ENCODE assay signal across 7 mouse cellular contexts in the genomic region with DNA sequence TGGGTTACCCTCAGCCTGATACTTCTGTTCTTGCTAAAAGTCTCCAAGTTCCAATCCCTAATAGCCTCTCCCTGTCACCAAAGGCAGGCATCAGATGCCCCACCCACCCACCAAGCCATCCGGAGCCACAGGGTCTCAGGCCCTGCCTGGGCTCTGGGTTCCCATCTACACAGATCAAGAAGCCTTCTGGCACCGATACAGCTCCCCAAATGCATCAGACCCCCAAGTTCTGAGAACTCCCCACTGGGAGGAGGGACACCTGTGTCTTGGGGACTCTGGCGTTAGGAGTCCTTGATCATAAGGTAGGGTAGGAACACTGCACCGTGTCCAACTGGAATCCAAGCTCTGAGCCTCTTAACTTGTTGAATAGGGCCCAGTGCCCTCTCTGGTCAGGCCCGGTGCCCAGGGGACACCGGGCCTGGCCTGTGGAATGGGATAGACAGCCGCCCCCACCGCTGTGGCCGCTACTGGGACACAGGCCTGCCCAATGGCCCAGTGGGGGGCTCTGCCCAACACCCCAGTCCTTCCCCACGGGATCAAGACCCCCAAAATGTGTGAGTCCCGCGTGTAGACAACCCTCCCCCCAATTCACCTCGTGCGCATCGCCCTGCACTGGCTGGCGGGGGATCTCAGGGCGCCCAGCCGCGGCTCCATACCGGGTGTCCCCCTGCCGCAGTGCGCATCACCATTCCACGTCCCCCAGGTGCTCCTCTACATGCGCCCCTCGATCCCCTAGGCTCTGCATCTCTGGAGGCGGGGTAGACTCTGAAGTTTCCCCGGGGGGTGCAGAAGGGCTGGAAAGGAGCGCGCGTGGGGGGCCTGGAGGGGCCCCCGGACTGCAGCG. TPM values are rescaled to one million over a fixed set of nuclear protein-coding genes. Genes with fewer than 3 reads are reported as not detected.
DNase-seq lines count a peak whose midpoint lies in the region; ATAC-seq and TF ChIP-seq lines count a peak whose summit lies in the region.

No protein-coding gene starts in this region.

- peak overlapping the region; percentile 85 for H3K27ac ChIP-seq in layer of hippocampus, adult 2 months
- H3K27ac ChIP-seq in forebrain, embryonic 12.5 days = no peak overlapping the region
- peak overlapping the region; percentile 66 for H3K27ac ChIP-seq in limb, embryonic 10.5 days
- H3K27ac ChIP-seq in olfactory bulb, adult 2 months (ENCODE audit: insufficient read depth, low read depth, low read length) = no peak overlapping the region

- H3K4me3 ChIP-seq in layer of hippocampus, adult 2 months = peak overlapping the region; percentile 60
- H3K4me3 ChIP-seq in forebrain, embryonic 12.5 days (replicated peaks) = peak overlapping the region; percentile 47
- H3K4me3 ChIP-seq in limb, embryonic 10.5 days = peak overlapping the region; percentile 62
- H3K4me3 ChIP-seq in olfactory bulb, adult 2 months (ENCODE audit: insufficient read depth, low read depth, low read length) = peak overlapping the region; percentile 49

- H3K9ac ChIP-seq in forebrain, embryonic 12.5 days = peak overlapping the region; percentile 61

- DNase-seq in layer of hippocampus, adult 2 months (ENCODE audit: low spot score in 2 of 2) = no peak
- DNase-seq in layer of hippocampus, postnatal 10 days (ENCODE audit: low spot score in 2 of 2) = no peak
- no peak for DNase-seq in limb, embryonic 10.5 days (ENCODE audit: low spot score)
- DNase-seq in urinary bladder, postnatal 14 days (ENCODE audit: low spot score) = no peak
- DNase-seq in embryo, embryonic 10.5 days (ENCODE audit: low spot score) = no peak

- H3K36me3 ChIP-seq in forebrain, embryonic 12.5 days (replicated peaks) = no peaks in the 10 kb centered on the region
- no peaks in the 10 kb centered on the region for H3K36me3 ChIP-seq in limb, embryonic 10.5 days

- no peaks in the 10 kb centered on the region for H3K9me3 ChIP-seq in forebrain, embryonic 12.5 days
- H3K9me3 ChIP-seq in limb, embryonic 10.5 days (replicated peaks) = no peaks in the 10 kb centered on the region

- H3K4me2 ChIP-seq in forebrain, embryonic 12.5 days = peak overlapping the region; percentile 84

- no peak for TF ChIP-seq POLR2A in olfactory bulb, adult 2 months (IDR thresholded peaks at IDR 0.05; ENCODE audit: insufficient read depth, low read depth, low read length)

- ATAC-seq in forebrain, embryonic 12.5 days (ENCODE audit: low FRiP score) = no peak

- 11% methylated on average over 26 of the region's 32 CpGs for WGBS in forebrain, embryonic 12.5 days
- 12% methylated on average over 32 of the region's 32 CpGs for WGBS in limb, embryonic 10.5 days
- WGBS in olfactory bulb, adult 2 months = 7% methylated on average over 32 of the region's 32 CpGs

- TF ChIP-seq CTCF in layer of hippocampus, adult 2 months (conservative IDR thresholded peaks at IDR 0.05) = no peak
- TF ChIP-seq CTCF in olfactory bulb, adult 2 months (IDR thresholded peaks at IDR 0.05; ENCODE audit: insufficient read depth, low read depth, low read length) = no peak

- H3K4me1 ChIP-seq in forebrain, embryonic 12.5 days = peaks cover 11% of the 10 kb centered on the region
- peaks cover 22% of the 10 kb centered on the region for H3K4me1 ChIP-seq in limb, embryonic 10.5 days
- H3K4me1 ChIP-seq in olfactory bulb, adult 2 months (ENCODE audit: control insufficient read depth, insufficient read depth, low read length) = peaks cover 36% of the 10 kb centered on the region

- peaks cover 56% of the 10 kb centered on the region for H3K27me3 ChIP-seq in forebrain, embryonic 12.5 days
- H3K27me3 ChIP-seq in limb, embryonic 10.5 days (ENCODE audit: low read depth, poor library complexity, severe bottlenecking) = peaks cover 73% of the 10 kb centered on the region

RNA-seq across cellular contexts. Expression of a gene that starts 0.5 kb away (rescaled TPM):
- total RNA-seq in layer of hippocampus, adult 2 months (2021) = 10 to 100 TPM; 49.4 to 54.3 TPM
- total RNA-seq in layer of hippocampus, postnatal 10 days (2021) = 10 to 100 TPM; 20.4 to 25.9 TPM
- polyA plus RNA-seq in forebrain, embryonic 12.5 days (2016; fragmentation: Nextera tagmentation; extraction: Ambion mirVana) = 1.5 and 1.7 TPM in 2 replicates
- 0.44 and 0.60 TPM in 2 replicates for polyA plus RNA-seq in limb, embryonic 10.5 days (2016; fragmentation: Nextera tagmentation; extraction: Ambion mirVana)
- polyA plus RNA-seq in olfactory bulb, adult 2 months (2012; ENCODE audit: insufficient read depth, insufficient read length, low replicate concordance, missing spikeins) = not detected in 2 replicates

RNA-seq across cellular contexts. Expression of a gene that starts 11.7 kb away (rescaled TPM):
- total RNA-seq in layer of hippocampus, adult 2 months (2021) = 10 to 100 TPM; 51.6 to 53.3 TPM
- total RNA-seq in layer of hippocampus, postnatal 10 days (2021) = 10 to 100 TPM; 52.3 to 54.0 TPM
- polyA plus RNA-seq in forebrain, embryonic 12.5 days (2016; fragmentation: Nextera tagmentation; extraction: Ambion mirVana) = 274 and 289 TPM in 2 replicates
- 358 and 440 TPM in 2 replicates for polyA plus RNA-seq in limb, embryonic 10.5 days (2016; fragmentation: Nextera tagmentation; extraction: Ambion mirVana)
- not detected in 2 replicates for polyA plus RNA-seq in olfactory bulb, adult 2 months (2012; ENCODE audit: insufficient read depth, insufficient read length, low replicate concordance, missing spikeins)

RNA-seq across cellular contexts. Expression of a gene that starts 11.8 kb away (rescaled TPM):
- 10 to 100 TPM; 61.2 to 63.2 TPM for total RNA-seq in layer of hippocampus, adult 2 months (2021)
- total RNA-seq in layer of hippocampus, postnatal 10 days (2021) = 10 to 100 TPM; 80.4 to 97.8 TPM
- 43.3 and 44.0 TPM in 2 replicates for polyA plus RNA-seq in forebrain, embryonic 12.5 days (2016; fragmentation: Nextera tagmentation; extraction: Ambion mirVana)
- polyA plus RNA-seq in limb, embryonic 10.5 days (2016; fragmentation: Nextera tagmentation; extraction: Ambion mirVana) = 44.9 and 48.5 TPM in 2 replicates
- not detected in 2 replicates for polyA plus RNA-seq in olfactory bulb, adult 2 months (2012; ENCODE audit: insufficient read depth, insufficient read length, low replicate concordance, missing spikeins)

RNA-seq across cellular contexts. Expression of a gene that starts 16.9 kb away (rescaled TPM):
- total RNA-seq in layer of hippocampus, adult 2 months (2021) = 100 to 1,000 TPM; 478 to 493 TPM
- 100 to 1,000 TPM; 399 to 419 TPM for total RNA-seq in layer of hippocampus, postnatal 10 days (2021)
- 1,463 and 1,490 TPM in 2 replicates for polyA plus RNA-seq in forebrain, embryonic 12.5 days (2016; fragmentation: Nextera tagmentation; extraction: Ambion mirVana)
- 2,414 and 2,486 TPM in 2 replicates for polyA plus RNA-seq in limb, embryonic 10.5 days (2016; fragmentation: Nextera tagmentation; extraction: Ambion mirVana)
- 801 TPM in 1 of 2 replicates, not detected in the other for polyA plus RNA-seq in olfactory bulb, adult 2 months (2012; ENCODE audit: insufficient read depth, insufficient read length, low replicate concordance, missing spikeins)

RNA-seq across cellular contexts. Expression of a gene that starts 28.3 kb away (rescaled TPM):
- total RNA-seq in layer of hippocampus, adult 2 months (2021) = under 1 TPM; 0.46 to 0.56 TPM
- total RNA-seq in layer of hippocampus, postnatal 10 days (2021) = under 1 TPM; 0.11 to 0.16 TPM
- polyA plus RNA-seq in forebrain, embryonic 12.5 days (2016; fragmentation: Nextera tagmentation; extraction: Ambion mirVana) = 0.06 and 0.08 TPM in 2 replicates
- polyA plus RNA-seq in limb, embryonic 10.5 days (2016; fragmentation: Nextera tagmentation; extraction: Ambion mirVana) = 0.04 TPM in 2 replicates
- polyA plus RNA-seq in olfactory bulb, adult 2 months (2012; ENCODE audit: insufficient read depth, insufficient read length, low replicate concordance, missing spikeins) = not detected in 2 replicates

Comparison
In these comparisons a context has a peak if more than half of its experiments do, and no peak if none do; other contexts are left out.
1. H3K27ac ChIP-seq: peak in layer of hippocampus, adult 2 months (single experiment) and limb, embryonic 10.5 days (single experiment); none in forebrain, embryonic 12.5 days (single experiment) and olfactory bulb, adult 2 months (single experiment).
2. RNA of a gene that starts 11.7 kb away (polyA plus RNA-seq): 358 to 440 TPM in limb, embryonic 10.5 days and 274 to 289 TPM in forebrain, embryonic 12.5 days; not detected in olfactory bulb, adult 2 months; every median in the first group is over 100 times any median in the second.
3. RNA of a gene that starts 11.8 kb away (polyA plus RNA-seq): 44.9 to 48.5 TPM in limb, embryonic 10.5 days and 43.3 to 44.0 TPM in forebrain, embryonic 12.5 days; not detected in olfactory bulb, adult 2 months; every median in the first group is over 10 times any median in the second.
4. Peak in every context shown above with its lines, with median percentiles within 50 percentile points of each other: H3K4me3 ChIP-seq.